18 mouse cellular contexts compared by ENCODE assay signal in genomic region chr15:26780557-26780956, GRCm38 (mm10).
"Had no signal": no experiment of that assay in that cellular context is flagged by ENCODE, and none has a peak within 500 bp of the region (broad histone marks: within the 10 kb centered on the region; RNA-seq: fewer than 3 reads in every experiment).

No protein-coding gene starts in this region.

- H3K9ac ChIP-seq: limb, embryonic 12.5 days; limb, embryonic 15.5 days; liver, embryonic 14.5 days; liver, postnatal 0 days; lung, embryonic 14.5 days; midbrain, embryonic 15.5 days; neural tube, embryonic 12.5 days had no signal

- H3K4me2 ChIP-seq: limb, embryonic 12.5 days; limb, embryonic 15.5 days; liver, embryonic 11.5 days; lung, embryonic 14.5 days; midbrain, embryonic 15.5 days; neural tube, embryonic 12.5 days had no signal

- H3K4me1 ChIP-seq: limb, embryonic 12.5 days; limb, embryonic 15.5 days; midbrain, embryonic 15.5 days; neural tube, embryonic 12.5 days had no signal

- H3K27me3 ChIP-seq: limb, embryonic 12.5 days; limb, embryonic 15.5 days; midbrain, embryonic 15.5 days; neural tube, embryonic 12.5 days had no signal

- DNase-seq: kidney, adult 18-20 months; kidney, adult 9 months; kidney, postnatal 14 days; kidney, postnatal 4 days; left cerebral cortex, postnatal 4 days; liver, postnatal 0 days; lung, embryonic 14.5 days; thymus, adult 18-20 months; thymus, postnatal 36 days had no signal

- H3K9me3 ChIP-seq: limb, embryonic 12.5 days; limb, embryonic 15.5 days; midbrain, embryonic 15.5 days; neural tube, embryonic 12.5 days had no signal

- ATAC-seq: liver, postnatal 0 days; lung, postnatal 0 days; midbrain, embryonic 15.5 days had no signal

- H3K27ac ChIP-seq: limb, embryonic 12.5 days; limb, embryonic 15.5 days; liver, embryonic 14.5 days; macrophage; midbrain, embryonic 15.5 days; neural tube, embryonic 12.5 days had no signal

- H3K4me3 ChIP-seq: limb, embryonic 12.5 days; limb, embryonic 15.5 days; midbrain, embryonic 15.5 days; myocyte; neural tube, embryonic 12.5 days had no signal

- H3K36me3 ChIP-seq: limb, embryonic 12.5 days; limb, embryonic 15.5 days; midbrain, embryonic 15.5 days; neural tube, embryonic 12.5 days had no signal
